Mouse (Mus musculus) myocyte (in vitro differentiated cells): ENCODE measurements around the gene Kcnip2. TPM values are rescaled to one million over a fixed set of nuclear protein-coding genes. Genes with fewer than 3 reads are reported as not detected.

Source experiments
- H3K27me3 ChIP-seq: one replicate; pipeline ENCODE4 v1.6.1; 2011; ENCODE audit not compliant: control insufficient read depth, insufficient read depth, insufficient read length
- H3K36me3 ChIP-seq: one replicate; pipeline ENCODE4 v1.6.1; 2011; ENCODE audit not compliant: control insufficient read depth, insufficient read depth
- H3K4me2 ChIP-seq: one replicate; pipeline ENCODE4 v1.6.1; 2011; ENCODE audit warnings: low read depth, control low read depth
- H3K4me3 ChIP-seq: one replicate; pipeline ENCODE4 v1.5.1; 2011; ENCODE audit warnings: mild to moderate bottlenecking, control low read depth, moderate library complexity
- H3K79me2 ChIP-seq: one replicate; pipeline ENCODE4 v1.6.1; 2011; ENCODE audit not compliant: control insufficient read depth, insufficient read depth
- H3ac ChIP-seq: one replicate; pipeline ENCODE4 v1.6.1; 2011; ENCODE audit not compliant: control insufficient read depth, insufficient read length
- CEBPB ChIP-seq: IDR thresholded peaks from 2 replicates; pipeline ENCODE4 v1.6.1; 2011; ENCODE audit warnings: mild to moderate bottlenecking, moderate library complexity; ENCODE audit not compliant: poor library complexity, insufficient read depth, severe bottlenecking
- E2F4 ChIP-seq: IDR thresholded peaks from one replicate; pipeline ENCODE4 v1.6.1; 2011; ENCODE audit warnings: mild to moderate bottlenecking, control low read depth, moderate library complexity; ENCODE audit not compliant: insufficient read depth
- MAX ChIP-seq: IDR thresholded peaks from one replicate; pipeline ENCODE4 v1.6.1; 2011; ENCODE audit warnings: low read depth, mild to moderate bottlenecking, control low read depth
- MYOD1 ChIP-seq, 3 experiments: IDR thresholded peaks; one replicate each; pipeline ENCODE4 v1.6.1; 2011; ENCODE audit warnings: control low read depth in 2 of 3, low read depth in 2 of 3, mild to moderate bottlenecking in 2 of 3, moderate library complexity in 1 of 3; ENCODE audit not compliant: insufficient read length in 2 of 3, control insufficient read depth in 1 of 3
- MYOG ChIP-seq, 3 experiments: IDR thresholded peaks; one replicate each; pipeline ENCODE4 v1.6.1; 2011; ENCODE audit warnings: control low read depth in 2 of 3, low read depth in 2 of 3, mild to moderate bottlenecking in 2 of 3; ENCODE audit not compliant: insufficient read length in 2 of 3, control insufficient read depth in 1 of 3, insufficient read depth in 1 of 3
- POLR2A ChIP-seq: IDR thresholded peaks from one replicate; pipeline ENCODE4 v1.6.1; 2011; ENCODE audit warnings: low read depth, mild to moderate bottlenecking, control low read depth, moderate library complexity; ENCODE audit not compliant: insufficient read length
- POLR2AphosphoS2 ChIP-seq: IDR thresholded peaks from one replicate; pipeline ENCODE4 v1.6.1; 2011; ENCODE audit warnings: low read depth, control low read depth; ENCODE audit not compliant: insufficient read length
- REST ChIP-seq: IDR thresholded peaks from one replicate; pipeline ENCODE4 v1.6.1; 2011; ENCODE audit warnings: mild to moderate bottlenecking, control low read depth, moderate library complexity; ENCODE audit not compliant: insufficient read depth, insufficient read length
- SRF ChIP-seq: IDR thresholded peaks from one replicate; pipeline ENCODE4 v1.6.1; 2011; ENCODE audit warnings: low read depth; ENCODE audit not compliant: control insufficient read depth, insufficient read length
- TCF12 ChIP-seq: IDR thresholded peaks from one replicate; pipeline ENCODE4 v1.6.1; 2011; ENCODE audit warnings: mild to moderate bottlenecking, control low read depth; ENCODE audit not compliant: poor library complexity, insufficient read depth, severe bottlenecking
- TCF3 ChIP-seq: IDR thresholded peaks from one replicate; pipeline ENCODE4 v1.6.1; 2011; ENCODE audit warnings: low read depth, control low read depth; ENCODE audit not compliant: insufficient read length
- USF1 ChIP-seq: IDR thresholded peaks from one replicate; pipeline ENCODE4 v1.6.1; 2011; ENCODE audit warnings: low read depth, mild to moderate bottlenecking, control low read depth, moderate library complexity
- polyA plus RNA-seq: library from polyadenylated mRNA; unstranded; fragments of >200 nt; fragmentation: generic; extraction: Trizol; gene quantifications from one replicate; pipeline ENCODE4 v1.2.1, GENCODE M21; 2012; ENCODE audit warnings: missing spikeins

The Kcnip2 gene
- polyA plus RNA-seq, 1 experiment, result 0.04 TPM

DNA sequence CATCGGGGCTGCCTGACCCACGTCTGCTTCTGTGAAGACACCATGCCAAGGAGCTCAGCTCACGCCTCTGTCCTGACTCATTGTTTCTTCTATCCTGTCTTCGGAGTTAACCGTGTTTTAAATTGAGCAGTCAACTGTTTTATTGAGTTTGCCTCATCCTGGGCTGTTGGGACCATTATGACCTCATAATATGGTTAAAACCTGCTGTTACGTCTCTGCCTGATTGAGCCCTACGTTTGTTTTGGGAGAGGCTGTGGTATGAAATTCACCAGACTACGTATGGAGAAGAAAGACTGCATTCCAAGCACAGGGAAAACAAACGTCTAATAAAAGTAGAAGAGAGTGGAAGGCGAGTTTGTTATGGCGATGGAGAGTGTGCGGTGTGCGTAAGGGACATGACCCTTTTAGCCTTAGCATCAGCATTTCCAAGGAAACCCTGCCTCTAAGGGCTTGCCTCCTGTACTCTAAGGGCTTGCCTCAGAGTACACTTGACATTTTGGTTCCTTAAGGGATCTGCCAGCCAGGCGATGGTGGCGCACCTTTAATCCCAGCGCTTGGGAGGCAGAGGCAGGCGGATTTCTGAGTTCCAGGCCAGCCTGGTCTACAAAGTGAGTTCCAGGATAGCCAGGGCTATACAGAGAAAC is 31.8 kb downstream of the Kcnip2 start:
- Histone ChIP-seq H3K4me3 (peak overlapping the region; percentile 85), H3K79me2 (peaks cover 39% of the 10 kb centered on the region), H3K4me2 (peak overlapping the region; percentile 82), H3ac (no peak overlapping the region), H3K27me3 (no peaks in the 10 kb centered on the region), H3K36me3 (peaks cover 8% of the 10 kb centered on the region)
- peak; percentile 66 for TF ChIP-seq POLR2A
- no peak for TF ChIP-seq REST

DNA sequence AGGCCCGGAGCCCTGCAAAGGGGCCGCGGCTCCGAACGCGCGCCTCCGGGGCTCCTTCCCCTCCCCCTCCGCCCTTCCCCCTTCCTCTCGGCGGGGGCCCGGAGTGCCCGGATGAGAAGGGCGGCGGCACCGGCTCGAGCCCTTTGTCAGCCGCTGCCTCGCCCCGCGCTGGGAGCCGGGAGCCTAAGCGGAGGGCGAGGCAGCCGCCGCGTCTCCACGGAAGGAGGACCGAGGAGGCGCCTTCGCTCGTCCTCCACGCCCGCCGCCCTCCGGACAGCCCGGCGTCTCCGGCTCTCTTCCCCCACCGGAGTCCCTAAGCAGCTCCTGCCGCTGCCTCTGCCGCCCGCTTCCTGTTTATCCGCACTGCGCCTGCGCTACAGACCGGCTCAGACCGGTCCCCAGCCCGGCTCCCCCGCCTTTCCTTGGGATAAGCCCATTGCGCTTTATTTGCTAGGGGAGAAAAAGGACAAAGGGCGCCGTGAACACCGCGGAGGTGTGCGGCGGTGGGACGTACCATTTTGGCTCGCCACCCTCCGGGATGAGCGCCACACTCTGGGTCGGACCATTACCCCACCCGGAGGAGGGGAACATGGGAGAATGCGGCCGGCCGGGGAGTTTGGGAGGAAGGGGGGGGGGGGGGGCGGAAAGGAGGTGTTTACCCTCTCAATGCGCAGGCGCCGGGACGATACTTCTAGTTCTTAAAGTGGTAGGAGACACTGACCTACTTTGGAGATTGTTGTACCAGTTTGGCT is 32.5 kb downstream of the Kcnip2 start, which contains the start of gene Mgea5:
Gene Mgea5 (minus strand): TSS at position 657 of the 752 bp plus-strand sequence.
- H3K4me2 ChIP-seq, result peak within 1 kb of the TSS; percentile 88
- peak within 1 kb of the TSS; percentile 85 for H3K4me3 ChIP-seq
- TF ChIP-seq CEBPB (no peak), POLR2A (peak; percentile 85), E2F4 (peak; percentile 26), POLR2AphosphoS2 (peak; percentile 58)
- H3ac ChIP-seq, result peak within 1 kb of the TSS; percentile 60
- H3K36me3 ChIP-seq, result peaks cover 12% of the 10 kb centered on the region
- no peaks in the 10 kb centered on the region for H3K27me3 ChIP-seq
- peaks cover 46% of the 10 kb centered on the region for H3K79me2 ChIP-seq

DNA sequence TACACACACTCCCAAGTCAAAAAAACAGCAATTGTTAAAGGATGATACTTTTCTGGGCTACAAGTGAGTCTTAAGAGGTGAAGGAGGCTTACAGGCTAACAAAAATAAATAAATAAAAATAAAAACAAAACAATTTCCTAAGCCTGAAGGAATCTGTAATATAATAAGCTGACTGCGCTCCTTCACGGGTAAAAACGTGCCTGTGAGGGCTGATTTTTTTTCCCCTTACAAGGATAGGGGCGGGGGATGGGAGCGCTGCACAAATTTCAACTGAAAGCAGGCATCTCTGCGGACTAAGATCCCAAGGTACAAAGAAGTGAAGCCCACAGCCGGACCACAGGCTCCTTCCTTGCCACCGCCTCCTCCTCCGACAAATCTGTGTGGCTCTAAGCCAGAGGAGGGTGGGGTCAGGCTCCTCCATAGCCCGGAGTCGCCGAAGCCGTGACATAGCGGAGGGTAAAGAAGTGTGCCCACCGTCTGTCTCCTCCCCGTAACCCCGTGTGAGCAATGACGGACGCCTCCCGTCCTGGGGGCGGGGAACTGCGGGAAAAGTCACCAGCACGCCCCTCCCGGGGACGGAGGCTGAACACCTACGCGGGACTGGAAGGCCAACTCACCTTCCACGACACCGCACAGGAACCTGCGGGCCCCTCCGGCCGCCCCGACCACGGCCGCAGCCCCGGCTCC is 33.4 kb downstream of the Kcnip2 start:
- Histone ChIP-seq H3K4me2 (peak overlapping the region; percentile 88), H3K36me3 (peaks cover 18% of the 10 kb centered on the region), H3K4me3 (peak overlapping the region; percentile 85), H3K27me3 (no peaks in the 10 kb centered on the region), H3ac (peak overlapping the region; percentile 60), H3K79me2 (peaks cover 55% of the 10 kb centered on the region)
- TF ChIP-seq POLR2A, result peak; percentile 47
- TF ChIP-seq POLR2AphosphoS2, result peak; percentile 26
- no peak for TF ChIP-seq TCF3
- no peak for TF ChIP-seq TCF12

DNA sequence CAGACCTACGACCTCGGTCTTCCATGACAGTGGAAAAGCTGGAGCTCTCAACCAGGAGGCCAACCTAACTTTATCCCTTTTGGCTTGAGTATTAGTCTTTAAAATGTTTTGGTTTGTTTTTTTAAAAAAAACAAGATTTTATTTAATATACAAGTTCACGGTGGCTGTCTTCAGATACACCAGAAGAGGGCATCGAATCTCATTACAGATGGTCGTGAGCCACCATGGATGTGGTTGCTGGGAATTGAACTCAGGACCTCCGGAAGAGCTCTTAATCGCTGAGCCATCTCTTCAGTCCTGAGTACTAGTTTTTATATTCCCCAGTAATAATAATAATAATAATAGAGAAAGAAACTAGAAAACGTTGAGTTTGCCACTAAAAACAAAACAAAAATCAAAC is 34.2 kb downstream of the Kcnip2 start:
- peaks cover 59% of the 10 kb centered on the region for H3K79me2 ChIP-seq
- TF ChIP-seq POLR2AphosphoS2 (no peak), SRF (no peak), REST (no peak), POLR2A (no peak), TCF3 (no peak), USF1 (no peak), CEBPB (no peak), E2F4 (no peak), MYOG (IDR thresholded peaks at IDR 0.05; ENCODE audit: control insufficient read depth in 1 of 3, insufficient read depth in 1 of 3, insufficient read length in 2 of 3, low read depth in 2 of 3) (no peak), MYOD1 (IDR thresholded peaks at IDR 0.05; ENCODE audit: control insufficient read depth in 1 of 3, insufficient read length in 2 of 3, low read depth in 2 of 3) (no peak), TCF12 (no peak), MAX (no peak)
- H3K4me2 ChIP-seq, result peak overlapping the region; percentile 88
- no peaks in the 10 kb centered on the region for H3K27me3 ChIP-seq
- H3ac ChIP-seq, result no peak overlapping the region
- H3K4me3 ChIP-seq, result peak overlapping the region; percentile 85
- H3K36me3 ChIP-seq, result peaks cover 21% of the 10 kb centered on the region

DNA sequence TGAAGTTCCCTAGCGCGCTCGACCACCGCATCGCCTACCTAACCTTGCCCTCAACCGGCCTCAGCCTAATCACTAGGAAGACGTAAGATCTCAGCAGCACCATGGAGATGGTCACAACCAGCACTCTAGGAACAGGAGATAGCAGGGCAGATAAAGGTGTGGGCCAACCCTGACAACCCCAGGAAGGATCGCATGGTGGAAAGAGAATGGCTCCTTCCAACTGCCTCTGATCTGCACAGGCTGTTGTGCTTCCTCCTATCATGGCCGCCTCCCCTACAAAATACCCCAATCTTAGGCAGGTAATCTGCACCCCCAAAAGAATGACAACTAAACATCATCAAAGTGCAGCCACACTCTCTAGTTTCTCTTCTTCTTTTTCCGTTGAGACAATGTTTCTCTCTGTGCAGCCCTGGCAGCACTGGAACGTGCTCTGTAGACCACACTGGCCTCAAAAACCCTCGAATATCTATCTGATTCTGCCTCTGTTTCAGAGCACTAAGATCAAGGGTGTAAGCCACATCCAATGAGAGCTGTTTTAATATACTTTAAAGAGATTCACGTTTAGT is 35.4 kb downstream of the Kcnip2 start:
- H3K27me3 ChIP-seq, result no peaks in the 10 kb centered on the region
- H3K79me2 ChIP-seq, result peaks cover 59% of the 10 kb centered on the region
- no peak for TF ChIP-seq TCF3
- no peak for TF ChIP-seq POLR2A
- no peak for TF ChIP-seq USF1
- TF ChIP-seq POLR2AphosphoS2, result no peak
- no peak for TF ChIP-seq MYOD1 (IDR thresholded peaks at IDR 0.05; ENCODE audit: control insufficient read depth in 1 of 3, insufficient read length in 2 of 3, low read depth in 2 of 3)
- TF ChIP-seq SRF, result no peak
- TF ChIP-seq MYOG (IDR thresholded peaks at IDR 0.05; ENCODE audit: control insufficient read depth in 1 of 3, insufficient read depth in 1 of 3, insufficient read length in 2 of 3, low read depth in 2 of 3), result no peak
- no peak for TF ChIP-seq CEBPB
- TF ChIP-seq E2F4, result no peak
- TF ChIP-seq REST, result no peak
- TF ChIP-seq TCF12, result no peak
- no peak for TF ChIP-seq MAX
- peak overlapping the region; percentile 88 for H3K4me2 ChIP-seq
- no peak overlapping the region for H3ac ChIP-seq
- peaks cover 33% of the 10 kb centered on the region for H3K36me3 ChIP-seq
- H3K4me3 ChIP-seq, result no peak overlapping the region
